Mouse (Mus musculus): Measurements from ENCODE around the gene Sult5a1. TPM values are rescaled to one million over a fixed set of nuclear protein-coding genes. Genes with fewer than 3 reads are reported as not detected.

Sult5a1 gene
- polyA plus RNA-seq, 1 experiment from 2014 or later: 2.2 TPM

Small RNA genes within 50 kb of the gene (microRNA-seq; reads per million reads assigned to microRNA genes)
- gene Mir7079: 2.1 reads per million
- gene Mir7080: not detected

Other genes starting within 250 kb of the Sult5a1 start
- 33.4 and 33.8 TPM in 2 replicates for gene Ankrd11, start 116.0 kb downstream of the Sult5a1 start, polyA plus RNA-seq (2016; fragmentation: Nextera tagmentation; extraction: Ambion mirVana)
- gene Spg7, start 95.4 kb downstream of the Sult5a1 start, polyA plus RNA-seq (2016; fragmentation: Nextera tagmentation; extraction: Ambion mirVana): 53.9 and 56.8 TPM in 2 replicates
- gene Rpl13, start 56.0 kb downstream of the Sult5a1 start, polyA plus RNA-seq (2016; fragmentation: Nextera tagmentation; extraction: Ambion mirVana): 1,382 and 1,410 TPM in 2 replicates
- gene Cpne7, start 40.9 kb downstream of the Sult5a1 start, polyA plus RNA-seq (2016; fragmentation: Nextera tagmentation; extraction: Ambion mirVana): 0.94 and 1.3 TPM in 2 replicates
- 10.1 and 11.4 TPM in 2 replicates for gene Dpep1, start 27.9 kb upstream of the Sult5a1 start, polyA plus RNA-seq (2016; fragmentation: Nextera tagmentation; extraction: Ambion mirVana)
- gene Chmp1a, start 54.4 kb upstream of the Sult5a1 start, polyA plus RNA-seq (2016; fragmentation: Nextera tagmentation; extraction: Ambion mirVana): 137 and 144 TPM in 2 replicates
- gene Spata33, start 54.5 kb upstream of the Sult5a1 start, polyA plus RNA-seq (2016; fragmentation: Nextera tagmentation; extraction: Ambion mirVana): 5.2 and 5.8 TPM in 2 replicates
- 36.8 and 40.3 TPM in 2 replicates for gene Cdk10, start 66.5 kb upstream of the Sult5a1 start, polyA plus RNA-seq (2016; fragmentation: Nextera tagmentation; extraction: Ambion mirVana)
- gene Spata2l, start 77.9 kb upstream of the Sult5a1 start, polyA plus RNA-seq (2016; fragmentation: Nextera tagmentation; extraction: Ambion mirVana): 1.4 and 1.8 TPM in 2 replicates
- gene Zfp276, start 95.9 kb upstream of the Sult5a1 start, polyA plus RNA-seq (2016; fragmentation: Nextera tagmentation; extraction: Ambion mirVana): 23.4 and 24.0 TPM in 2 replicates
- gene Vps9d1, start 96.0 kb upstream of the Sult5a1 start, polyA plus RNA-seq (2016; fragmentation: Nextera tagmentation; extraction: Ambion mirVana): 21.2 and 23.5 TPM in 2 replicates
- 49.6 and 52.3 TPM in 2 replicates for gene Fanca, start 160.3 kb upstream of the Sult5a1 start, polyA plus RNA-seq (2016; fragmentation: Nextera tagmentation; extraction: Ambion mirVana)
- 6.5 and 6.9 TPM in 2 replicates for gene Spire2, start 174.4 kb upstream of the Sult5a1 start, polyA plus RNA-seq (2016; fragmentation: Nextera tagmentation; extraction: Ambion mirVana)
- gene Tcf25, start 215.4 kb upstream of the Sult5a1 start, polyA plus RNA-seq (2016; fragmentation: Nextera tagmentation; extraction: Ambion mirVana): 146 and 151 TPM in 2 replicates
- gene Mc1r, start 248.8 kb upstream of the Sult5a1 start, polyA plus RNA-seq (2016; fragmentation: Nextera tagmentation; extraction: Ambion mirVana): 0.06 and 0.07 TPM in 2 replicates

Data from forebrain, embryonic 10.5 days (tissue).